Mouse (Mus musculus) intestine, embryonic 14.5 days (tissue): ENCODE measurements around the gene Acss1. TPM values are rescaled to one million over a fixed set of nuclear protein-coding genes. Genes with fewer than 3 reads are reported as not detected.

Experiments used
- ATAC-seq: fragments of 200-750 bp; cut with Nextera tagmentation; replicated peaks from 2 replicates; pipeline ENCODE4 v1.8.0; 2017; ENCODE audit warnings: low read depth, moderate number of reproducible peaks, moderate TSS enrichment, moderate library complexity; ENCODE audit not compliant: low FRiP score, low TSS enrichment
- DNase-seq: peaks from one replicate; pipeline ENCODE4 v3.0.0-alpha.2; 2018; ENCODE audit warnings: low spot score
- H3K27ac ChIP-seq: fragments of 300-500 bp; sonication (generic); 2 replicates; pipeline ENCODE4 v1.5.1; 2014; ENCODE audit warnings: low read depth, mild to moderate bottlenecking, control low read depth
- H3K27me3 ChIP-seq: fragments of 300-500 bp; sonication (generic); replicated peaks from 2 replicates; pipeline ENCODE4 v1.6.1; 2014; ENCODE audit warnings: low read length, control low read depth; ENCODE audit not compliant: control insufficient read depth, insufficient read depth
- H3K36me3 ChIP-seq: fragments of 300-500 bp; sonication (generic); 2 replicates; pipeline ENCODE4 v1.6.1; 2014; ENCODE audit warnings: low read length, control low read depth; ENCODE audit not compliant: control insufficient read depth, insufficient read depth
- H3K4me1 ChIP-seq: fragments of 300-500 bp; sonication (generic); replicated peaks from 2 replicates; pipeline ENCODE4 v1.6.1; 2014; ENCODE audit warnings: low read length, control low read depth, mixed read lengths; ENCODE audit not compliant: control insufficient read depth, insufficient read depth
- H3K4me2 ChIP-seq: fragments of 300-500 bp; sonication (generic); 2 replicates; pipeline ENCODE4 v1.6.1; 2014; ENCODE audit warnings: low read length
- H3K4me3 ChIP-seq: fragments of 300-500 bp; sonication (generic); 2 replicates; pipeline ENCODE4 v1.5.1; 2014; ENCODE audit warnings: low read depth, low read length, control low read depth, mixed read lengths
- H3K9ac ChIP-seq: fragments of 300-500 bp; sonication (generic); 2 replicates; pipeline ENCODE4 v1.6.1; 2014; ENCODE audit warnings: mild to moderate bottlenecking, low read length
- H3K9me3 ChIP-seq: fragments of 300-500 bp; sonication (generic); 2 replicates; pipeline ENCODE4 v1.6.1; 2016; ENCODE audit warnings: low read length, control low read depth; ENCODE audit not compliant: control insufficient read depth
- WGBS: fragments of 180-500 bp; shearing (Covaris S2); extraction: QIAGEN DNeasy Blood & Tissue Kit; methylation state at CpG from one replicate; pipeline ENCODE4 v1.1.7; 2014; 5-methylcytosine and 5-hydroxymethylcytosine counted together
- polyA plus RNA-seq: library from polyadenylated mRNA; unstranded; fragments of >200 nt; fragmentation: Nextera tagmentation; extraction: Ambion mirVana; gene quantifications from 2 replicates; pipeline ENCODE4 v1.2.1, GENCODE M21; 2014

Gene Acss1
- polyA plus RNA-seq, 1 experiment from 2014 or later = 18.2 TPM

DNA sequence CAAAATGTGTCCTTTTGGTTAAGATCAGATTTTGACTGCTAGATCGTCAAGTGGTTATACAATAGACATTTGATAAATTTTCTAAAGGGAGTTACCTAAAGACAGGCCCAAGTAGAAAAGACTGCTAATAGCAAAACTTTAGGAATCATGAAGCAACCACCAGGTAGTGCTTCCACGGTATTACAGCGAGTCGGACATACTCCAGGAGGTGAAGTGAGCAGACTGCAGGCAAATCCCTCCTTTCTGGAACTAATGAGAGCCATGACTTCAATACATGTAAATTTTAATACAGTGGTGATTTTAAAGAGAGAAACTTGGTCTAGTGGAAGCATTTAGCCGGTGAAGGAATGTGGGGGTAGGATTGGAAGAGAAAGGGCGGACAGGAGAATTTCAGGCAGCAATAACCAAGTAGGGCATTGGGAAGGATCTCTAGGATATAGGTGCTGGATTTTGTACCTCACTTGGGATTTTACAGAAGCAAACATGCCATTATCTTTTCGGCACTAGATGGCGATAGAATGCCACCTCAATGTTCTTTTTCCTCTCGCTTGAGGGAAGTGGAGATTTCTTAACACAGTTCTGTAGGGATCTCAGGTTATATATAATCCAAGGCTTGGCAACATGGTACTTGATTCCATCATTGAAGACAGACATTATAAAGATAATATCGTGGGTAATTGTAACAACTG is 59.3 kb downstream of the Acss1 start:
- 1% methylated on average over 10 of the region's 10 CpGs for WGBS
- peak overlapping the region; percentile 6; the same call in 1 of the 2 replicates for H3K27ac ChIP-seq
- DNase-seq = peak; percentile 73
- H3K9ac ChIP-seq = peak overlapping the region; percentile 70
- H3K4me3 ChIP-seq = peak overlapping the region; percentile 91
- no peaks in the 10 kb centered on the region for H3K36me3 ChIP-seq
- no peaks in the 10 kb centered on the region for H3K9me3 ChIP-seq
- H3K4me2 ChIP-seq = peak overlapping the region; percentile 93
- peak; percentile 49 for ATAC-seq
- peaks cover 5% of the 10 kb centered on the region; the same call in 1 of the 2 replicates for H3K4me1 ChIP-seq
- H3K27me3 ChIP-seq = no peaks in the 10 kb centered on the region

DNA sequence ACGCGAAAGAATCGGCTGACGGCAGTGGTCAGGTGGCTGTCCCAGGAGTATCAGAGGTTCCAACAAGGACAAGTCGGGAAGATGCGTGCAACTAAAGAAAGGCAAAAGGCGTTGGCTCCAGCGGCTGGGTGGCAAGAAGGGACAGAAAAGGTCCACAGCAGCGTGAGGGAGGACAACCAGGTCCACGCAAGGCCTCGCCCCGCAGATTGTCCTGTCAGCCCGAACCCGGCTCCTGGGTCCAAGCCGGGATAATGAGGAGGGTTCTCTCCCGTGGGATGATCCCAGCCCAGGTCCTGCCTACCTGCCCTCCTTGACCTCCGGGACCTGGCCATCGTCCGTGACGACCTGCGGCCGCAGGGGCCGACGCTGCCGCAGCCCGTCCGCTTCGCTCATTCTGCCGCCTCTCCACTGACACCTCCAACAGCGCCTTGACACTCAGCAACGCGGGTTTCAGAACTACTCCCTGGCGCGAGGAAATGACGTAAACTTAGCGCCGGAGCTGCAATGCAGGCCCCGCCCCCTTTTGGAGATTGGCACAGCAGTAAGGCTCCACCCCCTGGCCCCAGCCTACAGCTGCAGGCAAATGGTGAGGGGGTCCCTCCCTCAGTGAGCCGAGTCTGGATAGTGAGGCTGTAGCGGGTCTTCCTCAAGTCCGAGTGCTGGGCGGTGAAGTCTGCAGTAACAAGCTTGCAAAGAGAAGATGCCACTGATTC is 60.1 kb downstream of the Acss1 start, which contains the start of gene Apmap:
Apmap (minus strand) TSS at position 481 of the 713 bp plus-strand sequence.
- Histone ChIP-seq H3K27me3 (no peaks in the 10 kb centered on the region), H3K27ac (peak within 1 kb of the TSS; percentile 6; the same call in 1 of the 2 replicates), H3K9ac (peak within 1 kb of the TSS; percentile 70), H3K36me3 (no peaks in the 10 kb centered on the region), H3K9me3 (no peaks in the 10 kb centered on the region), H3K4me1 (peaks cover 5% of the 10 kb centered on the region; the same call in 1 of the 2 replicates), H3K4me2 (peak within 1 kb of the TSS; percentile 93), H3K4me3 (peak within 1 kb of the TSS; percentile 91)
- under 1% methylated on average over 42 of the region's 42 CpGs for WGBS
- peak; percentile 96 for ATAC-seq
- DNase-seq = peak; percentile 97

DNA sequence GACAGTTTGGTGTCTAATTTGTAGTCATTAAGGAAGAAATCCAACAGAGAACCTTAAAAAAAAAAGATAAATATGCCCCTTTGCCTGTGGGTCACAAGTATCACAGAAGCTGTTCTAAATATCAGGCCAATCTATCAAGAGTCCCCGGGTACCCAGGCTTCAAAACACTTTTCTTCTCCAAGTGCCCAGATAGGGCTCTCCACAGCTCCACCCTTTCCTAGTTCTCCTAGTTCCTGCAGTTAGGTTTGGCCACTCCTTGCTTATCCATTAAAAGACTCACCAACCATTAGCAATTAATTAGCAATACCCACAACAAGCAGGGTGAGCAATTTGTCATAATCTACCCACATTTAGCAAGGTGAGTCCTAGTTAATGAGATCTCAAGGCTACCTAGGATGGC is 61.2 kb downstream of the Acss1 start:
- Histone ChIP-seq H3K4me1 (peaks cover 5% of the 10 kb centered on the region; the same call in 1 of the 2 replicates), H3K9me3 (no peaks in the 10 kb centered on the region), H3K4me3 (no peak overlapping the region), H3K9ac (no peak overlapping the region), H3K27me3 (no peaks in the 10 kb centered on the region), H3K4me2 (peak overlapping the region; percentile 93; the same call in 1 of the 2 replicates), H3K36me3 (no peaks in the 10 kb centered on the region), H3K27ac (no peak overlapping the region)
- WGBS = 67% methylated on average over 1 of the region's 1 CpGs
- ATAC-seq (no peak), DNase-seq (no peak)

DNA sequence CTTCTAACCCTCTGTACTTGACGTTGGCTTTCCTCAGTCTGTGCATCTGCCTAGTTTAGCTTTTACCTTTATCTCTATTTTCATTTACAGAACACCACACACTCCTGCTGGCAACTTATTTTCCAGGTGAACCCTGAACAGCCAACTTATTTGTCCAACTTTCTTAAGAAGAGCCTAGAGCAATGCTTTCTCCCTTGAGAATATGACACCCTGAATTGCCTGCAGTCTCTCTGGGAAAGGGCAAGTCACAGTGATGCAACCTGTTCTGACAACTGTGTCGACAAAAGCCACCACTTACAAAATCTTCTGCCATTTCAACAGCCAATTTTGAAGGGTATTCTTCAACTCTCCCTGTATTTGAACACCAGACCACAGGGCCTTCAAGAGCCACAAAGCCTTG is 63.5 kb downstream of the Acss1 start:
- Histone ChIP-seq H3K27ac (no peak overlapping the region), H3K4me2 (no peak overlapping the region), H3K27me3 (no peaks in the 10 kb centered on the region), H3K4me1 (peaks cover 5% of the 10 kb centered on the region; the same call in 1 of the 2 replicates), H3K4me3 (no peak overlapping the region), H3K9me3 (no peaks in the 10 kb centered on the region), H3K36me3 (no peaks in the 10 kb centered on the region), H3K9ac (no peak overlapping the region)
- WGBS = 85% methylated on average over 2 of the region's 2 CpGs
- ATAC-seq (no peak), DNase-seq (no peak)

DNA sequence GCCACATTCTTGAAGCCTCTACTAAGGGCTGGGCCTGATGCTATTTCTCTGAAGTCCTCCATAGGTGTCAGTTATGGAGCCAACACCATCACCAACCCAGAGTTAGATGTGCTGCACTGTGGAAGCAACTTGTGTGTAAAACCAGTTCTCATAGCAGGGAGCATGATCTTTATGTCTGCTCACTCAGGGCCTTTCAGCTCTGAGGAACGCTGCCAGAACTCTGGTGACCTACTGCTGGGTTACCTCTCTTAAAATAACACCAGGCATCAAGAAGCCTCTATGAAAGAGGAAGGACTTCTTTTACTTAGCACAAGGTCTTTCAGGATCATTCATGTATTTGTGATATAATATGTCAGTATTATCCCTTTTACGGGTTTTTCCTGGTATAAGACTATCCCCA is 66.1 kb downstream of the Acss1 start:
- H3K27me3 ChIP-seq = no peaks in the 10 kb centered on the region
- DNase-seq = no peak
- H3K27ac ChIP-seq = no peak overlapping the region
- 96% methylated on average over 2 of the region's 2 CpGs for WGBS
- no peak overlapping the region for H3K4me3 ChIP-seq
- no peak for ATAC-seq
- H3K4me1 ChIP-seq = peaks cover 1% of the 10 kb centered on the region; the same call in 1 of the 2 replicates
- no peak overlapping the region for H3K4me2 ChIP-seq
- H3K9me3 ChIP-seq = no peaks in the 10 kb centered on the region
- H3K9ac ChIP-seq = no peak overlapping the region
- H3K36me3 ChIP-seq = peaks cover 3% of the 10 kb centered on the region; the same call in 1 of the 2 replicates

DNA sequence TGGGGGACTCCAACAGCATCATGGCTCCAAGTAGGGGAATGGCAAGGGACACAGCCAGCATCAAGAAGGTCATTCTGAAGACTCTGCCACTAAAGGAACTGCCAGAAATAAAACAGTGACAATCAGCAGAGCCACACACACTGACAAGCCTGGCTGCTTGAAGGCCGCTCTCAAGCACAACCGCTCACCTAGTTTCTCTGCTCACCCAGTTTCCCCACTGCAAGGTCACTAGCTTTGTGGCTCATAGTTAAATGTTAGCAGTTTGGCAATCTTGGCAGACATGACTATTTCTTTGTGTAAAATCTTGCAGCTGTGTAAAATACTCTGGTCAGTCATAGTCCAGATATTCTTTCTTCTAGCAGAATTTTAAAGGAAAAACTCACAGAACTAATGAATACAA is 68.0 kb downstream of the Acss1 start:
- Histone ChIP-seq H3K27me3 (no peaks in the 10 kb centered on the region), H3K9me3 (no peaks in the 10 kb centered on the region), H3K27ac (no peak overlapping the region), H3K4me1 (no peaks in the 10 kb centered on the region), H3K4me2 (no peak overlapping the region), H3K36me3 (peaks cover 3% of the 10 kb centered on the region; the same call in 1 of the 2 replicates), H3K9ac (no peak overlapping the region), H3K4me3 (no peak overlapping the region)
- no peak for ATAC-seq
- no peak for DNase-seq
- 90% methylated on average over 2 of the region's 2 CpGs for whole genome bisulfite sequencing

DNA sequence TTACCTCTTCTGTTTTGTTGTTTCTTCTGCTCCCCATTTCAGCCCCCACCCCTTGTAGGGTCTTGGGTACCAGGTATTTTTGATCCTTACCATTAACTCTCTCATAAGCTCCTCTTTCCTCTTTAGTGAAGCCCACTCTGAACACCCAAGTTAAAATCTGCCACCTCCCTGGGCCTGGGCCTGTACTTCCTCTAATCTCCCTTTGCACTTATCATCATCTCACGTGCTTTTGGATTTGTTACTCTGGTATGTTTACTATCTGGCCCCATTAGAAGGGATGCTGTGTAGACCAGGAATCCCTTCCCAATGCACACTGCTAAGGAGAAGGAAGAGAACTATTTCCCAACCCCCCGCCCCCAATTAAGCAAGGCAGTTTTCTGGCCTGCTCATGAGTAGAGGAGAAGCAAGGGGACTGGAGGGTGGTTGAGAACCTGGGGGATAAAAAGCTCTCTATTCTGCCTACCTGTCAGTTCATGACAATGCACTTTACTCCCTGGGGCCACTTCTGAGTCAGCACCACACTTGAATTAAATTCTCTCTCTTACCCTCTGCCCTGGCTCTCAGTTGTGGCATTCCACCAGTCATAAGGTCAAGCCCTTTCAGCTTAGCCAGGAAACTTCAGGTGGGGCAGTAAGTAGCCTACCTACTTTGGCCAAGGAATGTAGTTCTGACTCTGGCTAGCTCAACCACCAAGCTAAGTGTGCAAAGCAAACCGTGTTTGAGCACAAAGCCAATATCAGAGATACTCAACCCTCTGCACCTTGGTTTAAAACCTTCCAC is 72.7 kb downstream of the Acss1 start:
- no peaks in the 10 kb centered on the region for H3K4me1 ChIP-seq
- 88% methylated on average over 3 of the region's 3 CpGs for WGBS
- no peak overlapping the region for H3K4me3 ChIP-seq
- H3K36me3 ChIP-seq = peaks cover 16% of the 10 kb centered on the region
- DNase-seq = no peak
- no peak overlapping the region for H3K4me2 ChIP-seq
- ATAC-seq = no peak
- H3K27ac ChIP-seq = no peak overlapping the region
- H3K27me3 ChIP-seq = no peaks in the 10 kb centered on the region
- H3K9ac ChIP-seq = no peak overlapping the region
- no peaks in the 10 kb centered on the region for H3K9me3 ChIP-seq

DNA sequence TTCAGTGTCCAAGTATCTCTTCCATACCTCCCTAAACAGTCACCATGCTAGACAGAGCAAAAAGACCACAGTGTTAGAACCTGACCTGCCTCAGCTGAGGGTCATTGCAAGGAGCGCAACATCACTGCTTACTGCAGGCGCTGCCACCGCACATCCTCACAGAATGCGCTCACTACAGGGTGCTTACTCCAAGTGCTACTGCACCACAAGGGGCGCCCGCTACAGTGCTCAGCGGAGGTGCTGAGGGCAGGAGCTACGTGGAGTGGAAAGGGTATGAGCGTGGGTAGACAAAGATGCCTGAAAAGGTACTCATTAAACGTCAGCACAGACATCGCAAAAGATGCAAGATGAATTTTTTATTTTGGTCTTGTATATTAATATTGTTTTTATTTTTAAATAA is 79.2 kb downstream of the Acss1 start:
- Histone ChIP-seq H3K36me3 (peaks cover 57% of the 10 kb centered on the region), H3K4me1 (no peaks in the 10 kb centered on the region), H3K27ac (no peak overlapping the region), H3K9ac (no peak overlapping the region), H3K9me3 (no peaks in the 10 kb centered on the region), H3K27me3 (no peaks in the 10 kb centered on the region), H3K4me3 (no peak overlapping the region), H3K4me2 (no peak overlapping the region)
- DNase-seq (no peak), ATAC-seq (no peak)
- WGBS = 78% methylated on average over 11 of the region's 11 CpGs
